Mouse (Mus musculus) lung, postnatal 10 days (tissue): ENCODE results near the gene Cobl.

Experiments used
- DNase-seq: peaks from one replicate; pipeline ENCODE4 v3.0.0; 2021

Cobl gene

DNA sequence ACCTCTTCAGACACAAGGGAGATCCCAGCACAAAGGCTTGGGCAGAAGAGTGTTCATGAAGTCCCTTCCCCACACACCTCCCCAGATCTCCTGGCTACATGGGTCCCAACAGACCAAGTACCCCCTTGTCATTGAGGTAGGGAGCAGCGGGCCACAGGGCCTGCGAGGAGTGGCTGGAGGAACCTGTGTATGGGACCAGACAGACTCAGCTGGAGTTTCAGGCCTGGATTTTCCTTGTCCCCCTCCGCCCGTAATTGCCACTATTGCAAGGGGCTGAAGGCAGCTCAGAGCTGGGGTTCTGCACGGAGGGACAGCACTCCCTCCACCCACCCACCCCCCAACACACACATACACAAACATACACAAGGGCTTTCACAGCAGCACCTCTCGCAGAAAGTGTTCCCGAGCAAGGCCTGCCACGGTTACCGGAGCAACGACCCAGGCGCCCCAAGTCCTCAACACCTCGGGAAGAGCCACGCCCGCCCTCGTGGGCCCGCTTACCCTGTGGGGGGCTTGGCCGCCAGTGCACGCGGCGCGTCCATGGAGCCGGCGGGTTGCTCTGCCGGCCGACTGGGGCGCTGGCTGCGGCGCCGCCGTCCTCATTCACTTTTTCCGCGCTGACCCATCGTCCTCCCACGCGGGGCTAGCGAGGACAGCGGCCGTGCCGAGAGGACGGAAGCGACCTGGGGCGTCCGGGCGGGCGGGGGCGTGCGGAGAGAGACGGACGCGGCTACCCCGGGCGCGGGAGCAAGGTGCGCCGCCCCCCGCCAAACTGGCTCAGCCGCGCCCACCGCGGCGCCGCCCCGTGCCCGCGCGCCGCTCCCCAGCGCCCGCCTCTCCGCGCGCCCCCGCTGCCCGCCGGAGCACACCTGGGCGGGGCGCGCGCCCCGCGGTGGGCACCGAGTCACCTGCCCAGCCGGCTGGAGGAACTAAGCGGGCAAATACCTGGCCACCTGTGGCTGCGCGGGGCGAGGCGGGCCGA is at the start of gene Cobl:
Gene Cobl (minus strand): TSS at position 780 of the 982 bp plus-strand sequence.
- peak; percentile 37 for DNase-seq

GRCm38 (mm10) chr11:12513796-12514195 is 49.0 kb upstream of the Cobl start:
- DNase-seq: no peak

- DNase-seq: no peak
These were observed 41.7 kb upstream of the Cobl start for GRCm38 (mm10) chr11:12506371-12506890.

DNA sequence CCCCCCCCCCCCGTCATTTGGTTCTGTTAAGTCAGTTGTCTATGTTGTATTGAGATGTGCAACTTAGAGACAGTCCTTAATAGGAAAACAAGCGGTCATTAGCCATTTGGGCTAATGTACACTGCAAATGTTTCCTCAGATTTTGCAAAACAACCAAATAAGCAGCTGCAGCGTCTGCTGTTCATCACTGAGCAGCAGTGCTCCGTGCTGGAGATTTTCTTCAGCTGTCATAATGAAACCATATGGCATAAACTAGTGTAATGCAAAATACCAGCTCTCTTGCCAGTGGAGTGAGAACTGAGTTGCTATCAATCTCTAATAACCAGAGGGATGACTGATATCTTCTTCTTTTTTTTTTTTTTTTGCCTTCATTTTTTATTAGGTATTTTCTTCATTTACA is 39.0 kb upstream of the Cobl start:
- DNase-seq: no peak

DNA sequence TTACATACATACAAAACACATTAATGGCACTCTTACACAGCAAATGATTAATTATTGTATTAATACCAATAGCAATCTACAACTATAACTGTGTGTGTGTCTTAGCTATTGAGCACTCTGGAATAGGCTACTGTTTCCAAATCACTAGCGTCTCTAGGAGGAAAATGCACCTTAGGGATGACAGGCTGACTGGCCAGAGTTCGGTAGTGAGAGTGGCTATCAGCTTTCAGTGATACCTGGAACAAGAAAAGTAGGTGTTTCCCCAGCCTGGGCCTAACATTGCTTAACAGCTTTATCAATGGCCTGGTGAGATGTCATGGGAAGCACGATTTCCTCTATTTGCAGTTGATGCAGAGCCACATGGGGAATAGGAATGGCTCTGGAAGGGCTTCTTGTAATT is 37.0 kb upstream of the Cobl start:
- DNase-seq: no peak

DNA sequence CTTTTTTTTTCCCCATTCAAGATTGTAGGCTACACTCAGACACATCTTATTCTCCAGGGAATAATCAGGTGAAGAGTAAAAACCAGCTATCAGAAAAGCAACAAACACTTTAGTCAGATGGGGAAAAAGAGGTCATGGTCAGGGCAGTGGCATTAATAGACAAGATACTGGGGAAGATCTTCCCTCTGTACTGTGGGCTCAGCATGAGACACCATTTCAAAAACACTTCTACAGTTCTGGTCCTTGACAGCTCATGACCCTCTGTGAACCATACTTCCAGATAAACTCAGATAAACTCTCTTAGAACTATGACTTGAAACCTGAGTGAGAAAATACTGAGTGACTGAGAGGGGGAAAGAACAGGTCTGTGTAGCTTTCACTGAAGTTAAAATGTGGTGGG is 29.0 kb upstream of the Cobl start:
- DNase-seq: no peak

DNA sequence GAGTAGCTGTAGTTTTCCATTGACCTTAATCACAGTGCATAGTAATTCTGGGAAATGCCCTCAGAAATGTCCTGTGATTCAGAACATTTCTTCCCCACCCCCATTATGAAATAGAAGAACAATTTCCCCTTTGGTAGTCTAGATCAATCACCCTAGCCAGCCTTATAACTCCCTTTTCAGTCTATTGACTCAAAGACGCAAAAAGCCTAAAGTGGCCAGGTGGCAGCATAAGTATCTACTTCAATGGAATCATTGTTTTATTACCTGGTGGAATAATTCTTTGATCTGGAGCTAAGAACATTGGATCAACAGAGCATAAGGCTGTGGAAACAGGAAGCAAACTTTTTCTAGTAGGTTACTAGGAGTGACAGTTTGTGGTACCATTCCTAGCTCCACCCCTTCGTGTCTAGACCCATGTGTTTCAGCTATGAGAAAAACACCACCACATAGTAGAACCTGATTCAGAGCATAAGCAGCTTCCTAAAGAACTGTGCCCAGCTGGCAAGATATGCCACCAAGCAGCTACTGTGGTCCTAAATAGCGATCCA is 15.2 kb upstream of the Cobl start:
- no peak for DNase-seq

GRCm38 (mm10) chr11:12474299-12474935 is 9.7 kb upstream of the Cobl start:
- no peak for DNase-seq

GRCm38 (mm10) chr11:12473625-12474298 is 9.0 kb upstream of the Cobl start:
- no peak for DNase-seq

- DNase-seq: no peak
These were observed 4.9 kb upstream of the Cobl start for GRCm38 (mm10) chr11:12469638-12470037.

DNA sequence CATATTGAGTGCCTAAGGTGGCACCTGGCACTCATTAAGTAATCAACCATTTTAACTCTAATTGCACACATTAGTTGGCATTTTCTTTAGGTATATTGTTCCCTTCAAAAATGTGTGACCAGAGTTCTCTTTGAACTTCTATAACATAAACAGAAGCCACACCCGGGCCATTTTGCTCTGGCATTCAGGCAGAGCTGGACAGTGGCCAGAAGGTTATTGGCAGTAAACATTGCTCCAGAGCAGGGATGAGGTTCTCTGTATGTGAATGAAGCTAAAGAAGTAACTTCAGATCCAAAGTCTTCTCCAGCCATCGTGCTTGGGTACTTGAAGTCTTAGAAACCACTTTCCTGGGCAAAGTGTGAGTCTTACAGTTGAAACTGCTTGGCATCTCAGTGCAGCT is 3.9 kb upstream of the Cobl start:
- DNase-seq: no peak

DNA sequence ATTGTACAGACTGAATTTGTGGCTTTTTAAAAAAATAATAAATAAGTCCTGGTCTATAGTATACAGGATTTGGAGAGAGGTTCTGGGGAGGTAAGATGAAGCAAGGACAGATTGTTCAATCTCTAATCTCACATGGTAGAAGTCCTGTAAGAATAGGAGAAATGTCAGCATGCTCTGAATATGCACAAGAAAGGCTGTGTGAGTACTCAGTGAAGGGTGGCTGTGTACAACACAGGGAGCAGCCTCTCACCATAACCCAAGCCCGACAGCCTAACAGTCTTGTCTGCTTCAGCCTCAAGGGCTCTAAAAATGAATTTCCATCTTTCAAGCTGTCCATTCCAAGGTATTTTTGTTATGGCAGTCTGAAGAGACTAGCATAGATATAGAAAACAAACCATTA is 3.1 kb upstream of the Cobl start:
- DNase-seq: no peak

GRCm38 (mm10) chr11:12467217-12467616 is 2.5 kb upstream of the Cobl start:
- no peak for DNase-seq

- no peak for DNase-seq
These were observed 1.8 kb upstream of the Cobl start for GRCm38 (mm10) chr11:12466606-12467005.

DNA sequence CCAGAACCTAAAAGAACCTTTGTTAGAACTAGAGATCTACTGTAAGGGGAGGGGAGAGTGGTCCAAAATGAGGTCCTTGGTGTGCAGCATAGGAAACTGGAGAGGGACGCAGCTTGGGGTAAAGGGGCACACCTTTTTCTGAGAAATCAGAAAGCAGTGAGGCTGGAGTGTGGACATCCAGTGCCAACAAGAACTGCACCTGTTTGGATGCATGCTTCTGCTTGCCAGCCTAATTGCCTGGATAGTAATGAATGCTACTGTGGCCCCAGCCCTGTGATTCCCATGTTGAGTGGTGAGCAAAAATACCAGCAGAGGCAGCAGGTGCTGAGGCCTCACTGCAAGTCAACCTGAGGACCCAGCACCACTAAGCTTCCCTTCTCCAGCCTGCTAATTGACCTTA is 469 bp upstream of the Cobl start:
- DNase-seq: no peak

- no peak for DNase-seq
These were observed 1.1 kb downstream of the Cobl start for GRCm38 (mm10) chr11:12463615-12464170.

DNA sequence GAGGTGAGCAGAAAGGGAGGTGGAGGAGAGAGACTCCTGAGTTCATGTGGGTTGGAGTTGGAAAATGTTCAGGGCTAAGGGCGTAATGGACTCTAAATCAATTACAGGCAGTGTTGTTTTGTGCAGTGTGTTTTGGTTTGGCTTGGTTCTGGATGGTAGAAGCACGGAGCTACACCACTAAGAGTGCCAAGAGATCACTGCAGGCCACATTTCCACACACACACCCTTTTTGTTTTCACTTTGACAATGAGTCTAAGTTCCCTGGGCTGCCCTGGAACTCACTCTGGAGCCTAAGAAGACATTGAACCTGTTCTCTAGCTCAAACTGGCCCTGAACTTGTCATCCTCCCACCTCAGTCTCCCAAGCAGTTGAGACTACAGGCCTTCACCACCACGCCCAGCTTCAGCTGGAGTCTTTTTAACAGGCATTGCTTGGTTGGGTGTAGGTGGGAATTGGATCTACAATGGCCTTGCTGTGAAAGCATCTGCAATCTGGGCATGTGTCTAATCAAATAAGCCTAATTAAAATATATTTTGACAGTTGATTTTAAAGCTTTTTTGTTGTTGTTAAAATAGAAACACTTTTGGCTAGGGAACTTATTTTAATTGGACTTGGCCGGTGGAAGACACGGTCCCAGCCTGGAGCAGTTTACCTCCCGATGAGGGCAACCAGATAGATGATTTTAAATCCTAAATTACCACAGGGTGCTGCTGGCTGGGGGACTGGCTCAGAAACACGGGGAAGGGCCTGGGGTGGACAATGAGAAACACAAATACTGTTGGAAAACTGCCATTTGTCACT is 4.8 kb downstream of the Cobl start:
- DNase-seq: no peak

GRCm38 (mm10) chr11:12458814-12459213 is 5.9 kb downstream of the Cobl start:
- DNase-seq: no peak

DNA sequence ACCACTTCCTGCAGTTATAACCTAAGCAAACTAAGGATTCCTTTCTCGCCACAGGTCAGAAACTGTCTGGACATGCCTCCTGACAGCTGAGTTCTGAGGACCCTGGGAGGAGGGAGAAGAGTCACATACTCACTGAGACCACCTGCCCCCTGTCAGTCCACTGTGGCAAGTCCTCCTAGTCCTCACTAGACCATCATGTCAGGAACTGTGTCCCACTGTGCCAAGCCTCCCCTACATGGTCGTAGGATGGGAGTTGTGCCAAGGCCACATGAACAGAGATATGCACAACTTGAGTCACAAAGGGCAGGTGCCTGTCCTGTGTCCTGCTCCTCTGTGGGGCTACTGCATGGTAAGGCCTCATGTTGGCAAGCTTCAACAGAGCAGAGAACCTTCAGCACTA is 6.4 kb downstream of the Cobl start:
- no peak for DNase-seq

- no peak for DNase-seq
These were observed 16.7 kb downstream of the Cobl start for GRCm38 (mm10) chr11:12448101-12448500.

GRCm38 (mm10) chr11:12445222-12445621 is 19.5 kb downstream of the Cobl start:
- DNase-seq: no peak

GRCm38 (mm10) chr11:12444215-12444614 is 20.5 kb downstream of the Cobl start:
- no peak for DNase-seq
